Comparison of ENCODE assay signal across 24 mouse cellular contexts in the genomic region with DNA sequence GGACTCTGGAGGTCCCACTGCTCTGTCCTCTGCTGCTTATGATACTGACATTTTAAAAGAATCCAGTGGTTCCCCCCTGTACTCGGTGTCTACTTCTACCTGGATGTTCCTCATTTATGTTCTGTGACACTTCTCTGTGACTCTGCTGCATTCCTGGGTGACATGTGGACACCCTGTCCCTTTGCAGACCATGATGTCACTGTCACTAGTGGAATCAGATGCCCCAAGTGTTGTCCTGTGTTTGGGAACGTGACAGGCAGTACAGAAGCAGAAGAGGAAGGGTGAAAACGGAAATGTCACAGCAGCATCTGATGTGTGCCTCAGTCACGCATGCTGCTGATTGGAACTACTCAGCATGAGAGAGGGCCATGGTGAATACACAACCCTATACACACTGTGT.
A peak's percentile ranks its signal among the peaks of the same experiment; 100 is the strongest.
DNase-seq lines count a peak whose midpoint lies in the region; ATAC-seq and TF ChIP-seq lines count a peak whose summit lies in the region.
"Had no signal": no experiment of that assay in that cellular context is flagged by ENCODE, and none has a peak within 500 bp of the region (broad histone marks: within the 10 kb centered on the region; RNA-seq: fewer than 3 reads in every experiment).

No protein-coding gene starts in this region.

- H3K4me2 ChIP-seq in midbrain, embryonic 11.5 days, result no peak overlapping the region
- H3K4me2 ChIP-seq in midbrain, postnatal 0 days (ENCODE audit: low read depth, low read length, poor library complexity, severe bottlenecking), result no peak overlapping the region
- H3K4me2 ChIP-seq: embryonic facial prominence, embryonic 13.5 days; embryonic facial prominence, embryonic 15.5 days; forebrain, embryonic 12.5 days had no signal

- H3K4me3 ChIP-seq in midbrain, embryonic 11.5 days (ENCODE audit: low read depth, low read length), result no peak overlapping the region
- no peak overlapping the region for H3K4me3 ChIP-seq in midbrain, postnatal 0 days (ENCODE audit: low read depth, low read length)
- H3K4me3 ChIP-seq: embryonic facial prominence, embryonic 13.5 days; embryonic facial prominence, embryonic 15.5 days; erythroblast, embryonic 14.5 days; forebrain, embryonic 10.5 days; forebrain, embryonic 12.5 days had no signal

- no peak overlapping the region for H3K9ac ChIP-seq in midbrain, embryonic 11.5 days (ENCODE audit: low read length)
- no peak overlapping the region for H3K9ac ChIP-seq in midbrain, postnatal 0 days (replicated peaks; ENCODE audit: low read length, poor library complexity, severe bottlenecking)
- H3K9ac ChIP-seq: embryonic facial prominence, embryonic 13.5 days; embryonic facial prominence, embryonic 15.5 days; forebrain, embryonic 12.5 days had no signal

- H3K4me1 ChIP-seq in midbrain, embryonic 11.5 days (ENCODE audit: control insufficient read depth, insufficient read depth, low read length), result peaks cover 9% of the 10 kb centered on the region
- no peaks in the 10 kb centered on the region for H3K4me1 ChIP-seq in midbrain, postnatal 0 days (ENCODE audit: insufficient read depth, low read length)

- no peak overlapping the region for H3K27ac ChIP-seq in midbrain, embryonic 11.5 days (ENCODE audit: low read depth, low read length)
- H3K27ac ChIP-seq in midbrain, postnatal 0 days (ENCODE audit: low read depth, low read length), result no peak overlapping the region
- H3K27ac ChIP-seq: embryonic facial prominence, embryonic 13.5 days; embryonic facial prominence, embryonic 15.5 days; forebrain, embryonic 10.5 days; forebrain, embryonic 12.5 days had no signal

- DNase-seq in midbrain, embryonic 11.5 days (ENCODE audit: low spot score, missing footprints), result peak; percentile 31
- DNase-seq in midbrain, postnatal 0 days (ENCODE audit: low spot score), result no peak
- DNase-seq in layer of hippocampus, postnatal 14 days (ENCODE audit: low spot score in 2 of 2), result no peak
- DNase-seq: adrenal gland, adult 2 months; adrenal gland, postnatal 10 days; adrenal gland, postnatal 25 days; cerebellum, adult 11 months; cerebellum, adult 18-20 months; cerebellum, adult 8-10 months; cerebellum, adult 9-11 months; cerebellum, postnatal 14 days; cerebellum, postnatal 36 days; embryo, embryonic 11 days had no signal

- 91% methylated on average over 4 of the region's 4 CpGs for WGBS in midbrain, embryonic 11.5 days
- WGBS in midbrain, postnatal 0 days, result 87% methylated on average over 4 of the region's 4 CpGs

- H3K36me3 ChIP-seq in midbrain, embryonic 11.5 days (ENCODE audit: control insufficient read depth, insufficient read depth, low read length), result no peaks in the 10 kb centered on the region
- no peaks in the 10 kb centered on the region for H3K36me3 ChIP-seq in midbrain, postnatal 0 days (ENCODE audit: insufficient read depth, low read length)
- H3K36me3 ChIP-seq: embryonic facial prominence, embryonic 13.5 days; embryonic facial prominence, embryonic 15.5 days; forebrain, embryonic 10.5 days; forebrain, embryonic 12.5 days; G1E had no signal

- no peaks in the 10 kb centered on the region for H3K9me3 ChIP-seq in midbrain, embryonic 11.5 days (ENCODE audit: control insufficient read depth, low read length)
- H3K9me3 ChIP-seq in midbrain, postnatal 0 days (ENCODE audit: low read length), result no peaks in the 10 kb centered on the region
- H3K9me3 ChIP-seq: embryonic facial prominence, embryonic 13.5 days; embryonic facial prominence, embryonic 15.5 days; forebrain, embryonic 10.5 days; forebrain, embryonic 12.5 days had no signal

- no peaks in the 10 kb centered on the region for H3K27me3 ChIP-seq in midbrain, embryonic 11.5 days (ENCODE audit: control insufficient read depth, insufficient read depth, low read length)
- no peaks in the 10 kb centered on the region for H3K27me3 ChIP-seq in midbrain, postnatal 0 days (ENCODE audit: insufficient read depth, low read length)
- H3K27me3 ChIP-seq: embryonic facial prominence, embryonic 13.5 days; embryonic facial prominence, embryonic 15.5 days; Patski had no signal

- no peak for ATAC-seq in midbrain, embryonic 11.5 days (ENCODE audit: low FRiP score)
- ATAC-seq in midbrain, postnatal 0 days (ENCODE audit: low FRiP score), result no peak
- ATAC-seq in megakaryocyte, adult 5-6 weeks (ENCODE audit: poor library complexity, severe bottlenecking), result 0 out of 2 replicates have a peak, but pooled peaks have one; percentile 9
- ATAC-seq in activated CD4-positive, CD25-positive, alpha-beta regulatory T cell, adult 4 months, result no peak
- ATAC-seq: forebrain, embryonic 14.5 days; forebrain, embryonic 16.5 days; Patski had no signal

- no peak for TF ChIP-seq CTCF in midbrain, postnatal 0 days (IDR thresholded peaks at IDR 0.05)
